Mouse (Mus musculus) olfactory bulb, adult 2 months (tissue): Measurements from ENCODE around the gene Fntb. TPM values are rescaled to one million over a fixed set of nuclear protein-coding genes. Genes with fewer than 3 reads are reported as not detected.

ENCODE experiments used
- H3K27ac ChIP-seq: fragments of 200-500 bp; 2 replicates; pipeline ENCODE4 v1.5.1; 2012; ENCODE audit warnings: low read depth, low read length; ENCODE audit not compliant: insufficient read depth
- H3K4me1 ChIP-seq: fragments of 200-500 bp; 2 replicates; pipeline ENCODE4 v1.6.1; 2012; ENCODE audit warnings: low read length; ENCODE audit not compliant: control insufficient read depth, insufficient read depth
- H3K4me3 ChIP-seq: fragments of 200-500 bp; 2 replicates; pipeline ENCODE4 v1.5.1; 2012; ENCODE audit warnings: mild to moderate bottlenecking, low read depth, low read length, moderate library complexity; ENCODE audit not compliant: insufficient read depth
- CTCF ChIP-seq: fragments of 200-500 bp; IDR thresholded peaks from 2 replicates; pipeline ENCODE4 v1.5.1; 2012; ENCODE audit warnings: low read depth, mild to moderate bottlenecking, low read length, moderate library complexity; ENCODE audit not compliant: insufficient read depth
- POLR2A ChIP-seq: fragments of 200-500 bp; IDR thresholded peaks from 2 replicates; pipeline ENCODE4 v1.6.1; 2012; ENCODE audit warnings: mild to moderate bottlenecking, low read depth, low read length, moderate library complexity; ENCODE audit not compliant: insufficient read depth
- WGBS: fragments of 180-500 bp; shearing (Covaris S2); methylation state at CpG from one replicate; pipeline ENCODE4 v1.1.7; 2018; 5-methylcytosine and 5-hydroxymethylcytosine counted together
- polyA plus RNA-seq: library from polyadenylated mRNA; stranded (reverse); fragments of >200 nt; gene quantifications from 2 replicates; pipeline ENCODE4 v1.2.4, GENCODE M21; 2012; ENCODE audit warnings: low replicate concordance; ENCODE audit not compliant: missing spikeins, insufficient read depth, insufficient read length

Gene Fntb
- polyA plus RNA-seq, 1 experiment = not detected

GRCm38 (mm10) chr12:76771540-76771939 lies 6.2 kb downstream of the Fntb start:
- Histone ChIP-seq H3K27ac (no peak overlapping the region), H3K4me1 (peaks cover 2% of the 10 kb centered on the region; the same call in 1 of the 2 replicates), H3K4me3 (no peak overlapping the region)
- WGBS = 90% methylated on average over 5 of the region's 5 CpGs
- no peak for TF ChIP-seq POLR2A
- TF ChIP-seq CTCF = no peak

- TF ChIP-seq CTCF (no peak), POLR2A (no peak)
- 53% methylated on average over 3 of the region's 3 CpGs for WGBS
- Histone ChIP-seq H3K4me3 (no peak overlapping the region), H3K27ac (no peak overlapping the region), H3K4me1 (peaks cover 2% of the 10 kb centered on the region; the same call in 1 of the 2 replicates)
Measured at GRCm38 (mm10) chr12:76774652-76775051, 9.3 kb downstream of the Fntb start.

GRCm38 (mm10) chr12:76775132-76775531 lies 9.7 kb downstream of the Fntb start:
- Histone ChIP-seq H3K4me1 (peaks cover 2% of the 10 kb centered on the region; the same call in 1 of the 2 replicates), H3K27ac (no peak overlapping the region), H3K4me3 (no peak overlapping the region)
- TF ChIP-seq POLR2A (no peak), CTCF (no peak)
- WGBS = 85% methylated on average over 4 of the region's 4 CpGs

GRCm38 (mm10) chr12:76776898-76777297 lies 11.5 kb downstream of the Fntb start:
- peaks cover 2% of the 10 kb centered on the region; the same call in 1 of the 2 replicates for H3K4me1 ChIP-seq
- WGBS = 96% methylated on average over 5 of the region's 5 CpGs
- TF ChIP-seq POLR2A (no peak), CTCF (no peak)
- no peak overlapping the region for H3K27ac ChIP-seq
- H3K4me3 ChIP-seq = no peak overlapping the region

GRCm38 (mm10) chr12:76777845-76778244 lies 12.5 kb downstream of the Fntb start:
- Histone ChIP-seq H3K4me1 (peaks cover 2% of the 10 kb centered on the region; the same call in 1 of the 2 replicates), H3K4me3 (no peak overlapping the region), H3K27ac (no peak overlapping the region)
- TF ChIP-seq POLR2A (no peak), CTCF (no peak)

- Histone ChIP-seq H3K4me3 (no peak overlapping the region), H3K27ac (no peak overlapping the region), H3K4me1 (peaks cover 2% of the 10 kb centered on the region; the same call in 1 of the 2 replicates)
- WGBS = 85% methylated on average over 10 of the region's 10 CpGs
- no peak for TF ChIP-seq POLR2A
- TF ChIP-seq CTCF = no peak
Measured at GRCm38 (mm10) chr12:76778305-76779083, 13.1 kb downstream of the Fntb start.

GRCm38 (mm10) chr12:76779951-76780350 lies 14.6 kb downstream of the Fntb start:
- no peaks in the 10 kb centered on the region for H3K4me1 ChIP-seq
- TF ChIP-seq POLR2A (no peak), CTCF (no peak)
- 89% methylated on average over 5 of the region's 5 CpGs for WGBS

GRCm38 (mm10) chr12:76780639-76781468 lies 15.5 kb downstream of the Fntb start:
- no peak overlapping the region for H3K4me3 ChIP-seq
- no peak overlapping the region for H3K27ac ChIP-seq
- TF ChIP-seq POLR2A (no peak), CTCF (no peak)
- H3K4me1 ChIP-seq = no peaks in the 10 kb centered on the region
- WGBS = 75% methylated on average over 12 of the region's 12 CpGs

More at GRCm38 (mm10) chr12:76779951-76780350, 14.6 kb downstream of the Fntb start:
- no peak overlapping the region for H3K4me3 ChIP-seq
- H3K27ac ChIP-seq = no peak overlapping the region

- no peak overlapping the region for H3K4me3 ChIP-seq
- no peak overlapping the region for H3K27ac ChIP-seq
- H3K4me1 ChIP-seq = no peaks in the 10 kb centered on the region
- TF ChIP-seq POLR2A (no peak), CTCF (no peak)
- WGBS = 56% methylated on average over 10 of the region's 10 CpGs
Measured at GRCm38 (mm10) chr12:76784056-76784619, 18.7 kb downstream of the Fntb start.
